Mouse (Mus musculus) adipocyte (in vitro differentiated cells): Measurements from ENCODE around the gene Crip1.

Experiments
- DNase-seq: peaks from one replicate; pipeline ENCODE4 v3.0.0-alpha.2; 2016; ENCODE audit warnings: low spot score

The Crip1 gene

DNA sequence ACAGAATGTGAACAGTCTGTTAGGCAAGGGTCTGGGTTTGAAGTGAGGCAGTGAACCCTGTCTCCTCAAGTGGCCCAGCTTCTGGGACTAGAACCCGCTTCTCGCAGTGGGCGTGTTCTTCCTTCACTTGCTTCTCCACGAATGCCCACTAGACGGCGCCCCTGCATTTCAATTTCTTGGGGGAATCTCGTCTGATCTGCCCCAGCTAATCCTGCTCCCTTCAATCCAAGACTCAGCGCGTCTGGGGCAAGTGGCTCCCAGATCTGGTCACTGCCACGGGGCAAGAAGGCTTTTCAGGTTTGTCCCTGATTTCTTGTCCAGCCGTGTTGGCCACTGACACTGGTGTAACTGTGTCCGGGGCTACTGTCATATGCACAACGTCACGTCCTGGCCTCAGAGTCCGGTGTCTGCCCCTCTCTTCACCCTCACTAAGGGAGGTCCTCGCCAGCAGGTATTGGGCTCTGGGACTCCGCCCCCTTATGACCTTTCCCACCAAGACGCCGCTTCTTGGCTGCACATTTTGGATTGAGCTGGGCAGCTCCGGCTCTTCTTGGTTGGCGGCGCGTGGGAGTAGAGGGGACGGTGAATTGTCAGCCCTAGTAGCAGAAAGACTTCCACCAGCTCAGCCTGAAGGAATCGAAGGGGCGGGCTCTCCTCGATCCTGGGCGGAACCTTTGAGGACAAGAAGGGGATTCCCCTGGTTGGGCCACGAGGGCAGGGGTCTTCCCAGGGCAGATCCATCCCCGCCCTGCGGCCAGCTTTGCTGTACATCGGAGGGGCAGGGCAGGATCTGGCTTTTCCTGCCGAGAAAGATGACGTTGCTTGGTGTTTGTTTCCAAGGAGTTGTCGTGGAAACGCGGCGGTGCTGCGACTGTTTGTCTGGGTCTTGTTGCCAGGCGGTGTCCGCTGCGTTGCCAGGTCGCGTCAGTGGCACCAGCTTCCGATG lies at the start of gene Crip1:
TSS of gene Crip1 (plus strand) at position 205 of the 946 bp plus-strand sequence.
- DNase-seq, result no peak

DNA sequence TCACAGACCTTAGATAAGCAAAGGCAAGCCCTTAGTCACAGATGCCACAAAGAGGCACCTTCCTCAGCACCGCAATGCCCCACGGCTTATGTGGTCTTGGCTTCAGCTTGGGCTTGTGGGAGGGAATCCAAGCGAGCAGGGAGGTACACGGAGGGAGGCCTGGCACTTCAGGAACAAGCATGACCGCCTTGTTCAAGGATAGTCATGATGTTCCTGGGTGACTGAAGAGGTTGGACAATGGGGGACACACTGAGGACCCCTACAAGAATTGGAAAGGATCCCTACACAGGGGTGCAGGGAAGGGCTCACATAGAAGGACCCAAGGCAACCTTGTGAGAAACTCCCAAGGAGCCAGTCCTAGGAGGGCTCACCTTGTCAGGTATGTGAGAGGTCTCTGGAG lies 49.1 kb upstream of the Crip1 start:
- DNase-seq, result no peak

DNA sequence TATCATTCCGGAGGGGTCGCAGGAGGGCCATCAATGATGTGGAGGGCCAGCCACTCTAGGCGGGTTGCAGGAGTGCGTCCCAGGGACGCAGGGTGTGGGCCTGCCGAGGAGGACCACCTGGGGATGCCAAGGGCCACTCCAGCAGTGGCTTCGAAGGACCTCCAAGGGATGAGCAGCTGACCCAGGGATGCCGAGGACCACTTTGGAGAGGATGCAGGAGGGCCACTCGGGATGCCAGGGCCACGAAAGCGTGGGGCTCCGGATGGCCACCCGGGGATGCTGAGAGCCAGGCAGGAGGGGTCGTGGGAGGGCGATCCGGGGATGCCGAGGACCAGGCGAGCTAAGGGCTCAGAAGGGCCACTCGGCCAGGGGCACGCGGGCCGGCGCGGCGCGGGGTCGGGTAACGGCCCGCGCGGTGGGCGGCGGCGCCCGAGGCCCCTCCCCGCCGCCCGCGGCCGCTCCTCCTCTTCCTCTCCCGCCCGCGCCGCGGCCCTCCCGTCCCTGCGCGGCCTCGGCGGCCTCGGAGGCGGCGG lies 48.3 kb upstream of the Crip1 start, which contains the start of gene Mta1:
TSS of gene Mta1 (plus strand) at position 530 of the 533 bp plus-strand sequence.
- DNase-seq, result no peak

DNA sequence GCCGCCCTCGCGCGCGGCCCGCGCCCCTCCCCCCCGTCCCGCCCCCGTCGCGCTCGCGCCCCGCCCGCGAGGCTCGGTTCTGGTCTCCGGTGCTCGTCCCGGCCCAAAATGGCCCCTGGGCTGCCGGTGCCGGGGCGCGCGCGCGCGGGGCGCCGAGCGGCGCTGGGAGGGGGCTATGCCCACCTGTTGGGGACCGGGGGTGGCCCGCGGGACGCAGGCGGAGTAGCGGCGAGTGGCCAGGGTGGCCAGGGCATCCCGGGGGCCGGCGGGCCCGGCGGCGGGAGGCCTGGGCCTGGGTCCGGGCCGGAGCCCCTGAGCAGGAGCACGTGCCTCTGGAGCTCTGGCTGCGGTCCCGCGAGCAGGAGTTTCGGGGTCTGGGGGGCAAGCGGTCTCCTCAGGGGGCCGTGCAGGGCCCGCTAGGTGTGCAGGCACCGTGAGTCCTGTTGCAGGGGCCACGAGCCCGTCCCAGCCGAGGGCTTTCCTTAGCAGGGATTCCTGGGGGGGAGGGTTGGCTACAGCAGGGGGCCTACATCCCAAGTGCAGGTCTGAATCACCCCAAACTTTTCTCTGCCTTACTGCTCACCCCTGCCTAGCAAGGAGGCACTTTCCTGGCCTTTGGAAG lies 47.5 kb upstream of the Crip1 start:
- no peak for DNase-seq

DNA sequence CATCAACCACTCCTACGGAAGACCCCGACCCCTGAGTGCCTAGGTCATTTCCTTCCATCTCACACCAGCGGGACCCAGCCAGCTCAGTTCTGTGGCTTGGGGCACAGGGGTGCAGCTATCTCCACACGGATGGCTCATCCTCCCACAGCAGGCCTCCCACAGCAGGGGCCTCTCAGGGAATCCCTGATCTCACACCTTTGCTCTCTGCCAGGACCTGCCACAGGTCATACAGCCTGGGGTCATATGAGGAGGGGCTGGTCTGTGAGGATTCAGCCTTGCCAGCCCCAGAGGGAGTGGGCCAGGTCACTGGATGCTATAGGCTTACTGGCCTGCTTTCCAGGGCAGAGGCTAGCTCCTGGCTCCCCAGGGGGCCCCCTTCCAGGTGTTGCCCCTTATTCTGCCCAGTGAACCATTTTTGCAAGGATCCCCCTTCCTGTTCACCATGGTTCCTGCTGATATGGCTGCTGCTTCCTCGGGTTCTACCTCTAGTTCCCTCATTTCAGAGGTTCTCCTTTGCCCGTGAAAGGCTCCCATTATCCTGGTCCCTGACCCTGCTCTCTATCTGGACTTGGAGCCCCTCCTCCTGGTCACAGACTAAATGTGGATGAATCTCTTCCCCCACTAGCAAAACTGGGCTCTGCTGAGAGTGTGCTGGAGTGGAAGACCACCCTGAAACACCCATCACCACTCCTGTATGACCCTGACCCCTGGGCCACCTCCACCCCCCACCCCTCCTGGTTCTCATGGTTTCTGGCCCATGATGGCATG lies 46.5 kb upstream of the Crip1 start:
- DNase-seq, result no peak

DNA sequence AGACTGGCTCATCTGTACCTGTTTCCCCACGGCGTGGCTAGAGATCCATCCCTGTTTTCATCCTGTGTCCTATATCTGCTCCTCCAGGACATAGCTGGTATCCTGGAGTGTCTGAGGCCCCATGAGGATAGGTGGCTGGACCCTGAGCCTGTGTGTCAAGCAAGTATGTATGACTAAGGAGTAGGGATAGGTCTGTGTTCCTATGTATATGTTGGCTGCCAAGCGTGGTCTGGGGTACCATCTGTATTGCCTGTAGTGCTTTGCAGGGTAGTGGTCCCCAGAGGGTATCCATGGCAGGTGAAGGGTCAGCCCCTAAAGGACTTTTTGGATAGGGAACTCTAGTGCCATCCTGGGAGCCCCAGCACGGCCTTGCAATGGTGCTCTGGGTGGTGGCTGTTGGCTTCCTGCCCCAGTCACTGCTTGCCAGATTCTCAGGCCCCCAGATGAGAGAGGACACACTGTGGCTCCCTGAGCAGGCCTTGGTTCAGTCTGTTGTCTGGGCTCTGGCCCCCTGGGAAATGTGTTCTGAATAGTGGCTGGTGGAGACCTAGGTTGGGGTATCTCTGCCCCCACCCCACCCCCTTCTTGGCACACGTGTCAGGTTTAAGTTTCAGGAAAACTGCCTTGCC lies 45.6 kb upstream of the Crip1 start:
- peak; percentile 35 for DNase-seq

DNA sequence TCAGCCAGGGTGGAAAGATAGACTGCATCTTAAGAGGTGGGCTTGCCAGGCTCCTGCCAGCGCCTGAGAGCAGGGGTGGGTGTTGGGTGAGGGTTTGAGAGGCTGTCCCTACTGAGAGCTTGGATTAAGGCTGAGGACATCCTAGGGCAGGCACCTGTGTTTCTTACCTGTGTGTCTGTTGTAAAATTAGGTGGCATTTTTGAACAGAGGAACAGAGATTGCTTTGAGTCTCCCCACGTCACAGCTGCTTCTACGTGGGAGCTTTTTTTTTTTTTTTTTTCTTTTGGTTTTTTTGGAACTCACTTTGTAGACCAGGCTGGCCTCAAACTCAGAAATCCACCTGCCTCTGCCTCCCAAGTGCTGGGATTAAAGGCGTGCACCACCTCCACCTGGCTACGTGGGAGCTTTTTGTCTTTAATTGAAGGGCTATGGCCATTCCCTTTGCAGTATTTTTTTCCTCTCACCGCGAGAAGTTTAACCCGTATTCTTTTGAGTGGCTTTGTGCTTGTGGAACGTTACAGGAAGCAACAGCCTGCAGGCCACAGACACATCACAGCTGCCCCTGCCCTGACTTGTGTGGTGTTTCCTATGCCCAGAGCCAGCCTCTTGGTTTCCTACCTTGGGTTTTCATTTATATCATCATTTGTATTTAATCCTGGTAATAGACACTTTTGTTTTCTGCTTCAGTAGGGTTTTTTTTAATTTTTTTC lies 44.7 kb upstream of the Crip1 start:
- no peak for DNase-seq

DNA sequence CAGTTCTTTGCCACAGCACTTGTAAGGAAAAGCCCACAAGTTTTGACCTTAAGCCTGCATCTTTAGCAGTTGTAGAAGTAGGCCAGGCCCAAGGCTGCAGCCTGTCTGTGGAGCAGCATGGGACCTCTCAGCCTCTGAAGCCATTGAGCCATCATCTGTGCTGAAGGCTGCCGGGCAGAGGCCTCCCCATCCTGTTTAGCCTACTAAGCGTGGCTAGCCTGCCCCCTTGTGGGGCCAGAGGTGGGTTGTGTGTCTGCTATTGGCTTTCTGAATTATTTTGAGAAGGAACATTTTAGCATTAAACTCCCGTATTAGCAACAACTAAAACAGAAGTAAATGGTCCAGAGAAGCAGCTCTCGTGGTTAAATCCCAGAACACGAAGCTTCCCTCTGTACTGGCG lies 43.7 kb upstream of the Crip1 start:
- peak; percentile 77 for DNase-seq

DNA sequence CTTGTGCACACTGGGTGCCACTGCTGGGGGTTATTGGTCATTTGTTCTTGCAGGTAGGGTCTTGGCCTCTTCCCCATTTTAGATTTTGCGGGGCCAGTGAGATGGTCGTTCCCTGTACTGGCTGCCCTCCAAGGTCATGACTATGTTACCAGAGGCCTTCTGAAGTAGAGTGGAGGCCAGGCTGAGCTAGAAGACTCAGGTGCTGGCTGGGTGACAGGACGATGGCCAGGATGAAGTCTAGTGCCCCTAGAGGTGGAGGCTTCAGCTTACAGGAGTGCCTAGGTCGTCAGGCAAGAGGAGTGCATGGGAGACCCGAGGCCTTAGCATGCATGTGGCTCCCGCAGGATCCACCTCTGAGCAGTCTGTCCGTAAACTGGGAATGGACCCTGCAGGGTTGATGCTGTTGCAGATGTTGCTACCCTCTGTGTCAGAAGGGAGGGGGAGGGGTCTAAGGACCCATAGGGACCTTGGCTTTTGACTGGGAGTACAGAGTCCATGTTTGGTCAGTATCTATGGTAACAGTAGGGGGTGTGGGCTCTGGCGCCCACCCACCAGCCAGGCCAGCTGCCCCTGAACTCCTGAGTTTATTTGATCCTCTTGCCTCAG lies 42.2 kb upstream of the Crip1 start:
- DNase-seq, result peak; percentile 22

DNA sequence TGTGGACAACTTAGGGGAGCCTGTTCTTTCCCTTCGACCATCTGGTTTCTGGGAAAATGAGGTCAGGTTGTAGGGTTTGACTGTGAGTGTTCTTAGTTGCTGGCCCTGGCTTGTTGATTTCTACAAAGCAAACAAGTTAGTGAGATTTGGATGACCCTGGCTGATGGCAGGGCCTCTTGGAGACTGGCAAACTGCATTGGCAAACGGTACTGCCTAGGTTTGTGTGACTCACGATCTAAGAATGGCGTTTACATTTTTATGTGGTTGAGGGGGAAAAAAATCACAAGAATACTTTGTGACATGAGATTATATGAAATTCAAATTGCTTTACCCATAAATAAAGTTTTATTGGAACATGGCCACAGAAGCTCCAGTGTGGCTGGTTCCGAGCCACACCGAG lies 39.7 kb upstream of the Crip1 start:
- DNase-seq, result peak; percentile 46

DNA sequence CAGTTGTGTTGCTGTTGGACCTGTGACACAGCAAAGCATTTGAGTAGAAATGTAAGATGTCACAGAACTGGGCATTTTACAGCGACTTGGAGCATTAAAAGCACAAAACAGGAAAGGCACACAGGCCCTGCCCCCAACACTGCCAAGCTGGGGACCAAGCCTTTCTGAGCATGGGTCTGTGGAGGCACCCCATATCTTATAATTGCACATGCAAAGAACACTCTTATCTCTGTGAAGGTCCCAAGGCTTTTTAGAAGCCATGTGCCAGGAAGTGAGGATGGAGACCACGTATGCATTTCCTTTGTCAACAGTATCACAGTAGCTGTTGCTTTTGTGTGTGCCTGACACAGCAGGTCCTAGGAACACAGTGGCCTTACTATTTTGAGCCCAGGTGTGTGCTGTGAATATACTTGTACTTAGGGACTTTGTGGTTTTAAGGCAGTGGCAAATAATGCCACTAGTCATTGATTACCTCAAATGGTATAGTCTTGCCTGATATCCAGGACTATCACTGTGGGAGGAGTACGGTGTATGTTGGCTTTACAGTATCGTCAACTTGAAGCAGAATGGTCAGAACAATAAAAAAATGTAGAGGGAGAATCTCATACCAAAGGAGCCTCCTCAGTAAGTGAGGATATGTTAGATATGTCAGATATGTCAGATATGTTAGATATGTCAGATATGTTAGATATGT lies 38.5 kb upstream of the Crip1 start:
- peak; percentile 26 for DNase-seq

DNA sequence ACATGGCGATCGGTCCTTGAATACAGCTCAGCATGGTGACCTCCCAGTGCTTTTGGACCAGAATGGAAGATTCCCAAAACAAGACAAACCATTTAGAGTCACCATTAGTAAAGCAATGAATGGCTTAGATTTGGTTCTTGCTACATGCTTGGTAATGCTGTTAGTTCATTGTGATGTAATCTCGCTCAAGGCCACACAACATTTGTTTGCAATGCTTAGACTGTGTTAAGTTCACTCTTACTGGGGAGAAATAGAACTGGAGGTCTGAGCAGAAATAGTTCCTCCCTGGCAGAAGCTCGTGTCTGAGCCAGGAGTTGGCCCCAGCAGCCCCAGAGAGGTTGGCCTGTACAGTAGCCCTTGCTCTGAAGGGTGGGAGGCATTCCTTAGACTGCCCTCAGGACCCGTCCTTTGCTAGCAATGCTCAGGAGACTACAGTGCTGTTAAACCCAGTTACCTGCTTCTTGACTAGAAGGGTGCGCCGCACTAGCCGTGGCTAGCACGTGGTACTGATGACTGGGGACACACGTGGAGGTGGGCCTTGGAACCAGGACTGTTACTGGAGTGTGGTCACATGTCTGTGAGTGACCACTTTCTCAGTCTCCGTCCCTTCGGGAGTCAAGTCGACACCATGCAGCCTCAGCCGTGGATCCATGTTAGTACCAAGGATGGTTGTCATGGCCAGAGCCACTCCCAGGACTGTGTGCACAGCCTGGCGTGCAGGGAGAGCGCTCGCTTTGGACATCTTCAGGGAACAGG lies 37.4 kb upstream of the Crip1 start:
- peak; percentile 21 for DNase-seq

DNA sequence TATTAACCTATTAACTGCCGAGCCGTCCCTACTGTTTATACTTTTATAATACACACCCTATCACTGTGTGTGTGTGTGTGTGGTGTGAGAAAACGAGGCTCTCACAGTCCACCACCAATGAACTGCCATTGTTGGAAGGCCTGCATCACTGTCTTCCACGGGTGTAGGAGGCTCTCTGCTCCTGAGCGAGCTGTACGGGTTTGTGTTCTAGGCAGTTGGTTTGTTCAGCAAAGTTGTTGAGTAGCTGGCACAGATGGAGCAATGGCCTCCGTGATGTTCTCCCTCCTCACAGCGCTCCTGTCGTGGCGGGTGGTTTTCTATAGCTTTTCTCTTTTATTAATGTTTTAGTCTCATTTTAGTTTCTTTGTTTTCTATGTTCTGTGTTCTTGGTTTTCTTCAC lies 36.3 kb upstream of the Crip1 start:
- no peak for DNase-seq

DNA sequence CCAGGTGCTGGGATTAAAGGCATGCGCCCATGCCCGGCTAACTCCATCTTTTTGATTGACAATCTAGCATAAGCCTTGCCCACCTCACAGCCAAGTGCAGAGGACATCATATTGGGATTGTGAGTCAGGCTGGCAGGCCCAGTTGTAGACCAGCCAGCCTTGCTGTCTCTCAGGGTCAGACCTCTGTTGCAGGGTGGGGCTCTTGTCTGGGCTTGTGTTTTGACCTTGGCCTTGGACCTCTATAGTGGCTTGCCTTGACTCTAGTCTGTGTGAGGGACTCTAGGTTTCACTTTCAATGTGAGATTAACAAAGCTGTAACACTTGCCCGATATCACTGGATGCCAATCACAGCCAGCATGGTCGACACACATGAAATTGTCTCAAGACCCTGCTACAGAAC lies 32.0 kb upstream of the Crip1 start:
- no peak for DNase-seq

DNA sequence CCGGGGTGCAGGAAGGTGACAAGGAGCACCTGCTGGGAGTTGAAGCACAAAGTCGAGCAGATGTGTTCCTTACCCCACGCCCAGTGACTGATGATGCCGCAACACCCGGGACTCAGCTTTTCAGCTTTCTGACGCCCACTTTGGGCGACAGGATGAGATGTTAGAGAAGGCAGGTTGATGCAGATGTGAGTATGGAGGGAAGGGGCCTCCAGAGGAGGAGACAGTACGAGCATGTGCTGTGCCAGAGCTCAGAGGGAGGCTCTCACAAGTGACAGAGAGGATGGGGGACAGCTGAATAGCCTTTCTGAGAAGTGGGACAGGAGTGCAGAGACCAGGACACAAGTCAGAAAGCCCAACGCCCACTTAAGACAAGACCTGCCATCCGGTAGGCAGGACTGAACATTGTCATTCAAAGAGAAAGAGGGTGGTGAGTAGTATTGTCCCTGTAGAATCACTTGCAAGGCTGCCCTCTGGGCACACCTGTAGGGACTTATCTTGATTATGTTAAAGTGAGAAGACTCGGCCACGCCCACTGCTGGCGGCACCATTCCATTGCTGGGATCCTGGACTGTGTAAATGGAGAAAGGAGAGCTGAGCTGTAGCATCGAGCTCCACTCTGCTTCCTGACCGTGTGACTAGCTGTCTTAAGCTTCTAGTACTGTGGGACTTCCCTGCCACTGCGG lies 31.1 kb upstream of the Crip1 start:
- DNase-seq, result no peak

DNA sequence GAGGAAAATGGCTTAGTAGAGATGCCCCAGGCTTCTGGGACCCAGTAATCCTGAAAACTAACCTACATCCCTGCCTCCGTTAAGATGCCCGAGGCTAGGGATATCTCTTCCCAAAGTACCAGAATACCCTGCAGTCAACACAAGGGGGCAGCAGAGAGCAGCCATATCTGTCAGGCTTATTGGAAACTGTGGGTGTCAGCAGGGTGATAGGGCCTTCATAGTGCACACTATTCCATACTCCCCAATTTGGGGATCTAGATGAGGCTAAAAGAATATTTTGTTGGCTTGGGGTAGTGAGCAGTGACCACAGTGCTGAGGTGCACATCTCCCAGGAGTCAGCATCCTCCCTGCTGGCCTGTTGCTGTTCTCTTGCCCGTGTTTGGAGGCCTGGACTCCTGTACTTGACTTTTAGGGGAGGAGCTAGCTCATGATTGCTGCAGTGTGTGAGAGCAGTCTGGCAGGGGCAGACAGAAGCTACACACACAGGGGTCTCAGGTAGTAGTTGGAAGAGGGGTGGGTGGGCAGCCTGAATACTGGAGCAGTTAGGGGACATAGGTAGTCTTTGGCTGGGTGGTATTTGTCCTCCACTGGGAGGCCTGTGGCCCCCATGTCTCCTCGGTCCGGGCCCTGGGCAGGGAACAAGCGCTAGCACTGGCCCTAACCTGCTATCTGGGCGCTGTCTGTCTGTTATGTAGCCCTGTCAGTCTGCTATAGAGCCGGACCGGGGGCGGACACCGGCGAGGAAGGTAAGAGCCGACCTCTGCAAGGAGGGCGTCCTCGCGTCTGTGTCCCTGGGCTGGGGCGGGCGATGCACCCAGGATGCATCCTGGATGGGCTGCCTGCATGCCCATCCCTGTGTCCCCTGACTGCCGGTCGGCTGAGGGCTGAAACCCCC lies 26.4 kb upstream of the Crip1 start:
- peak; percentile 76 for DNase-seq

DNA sequence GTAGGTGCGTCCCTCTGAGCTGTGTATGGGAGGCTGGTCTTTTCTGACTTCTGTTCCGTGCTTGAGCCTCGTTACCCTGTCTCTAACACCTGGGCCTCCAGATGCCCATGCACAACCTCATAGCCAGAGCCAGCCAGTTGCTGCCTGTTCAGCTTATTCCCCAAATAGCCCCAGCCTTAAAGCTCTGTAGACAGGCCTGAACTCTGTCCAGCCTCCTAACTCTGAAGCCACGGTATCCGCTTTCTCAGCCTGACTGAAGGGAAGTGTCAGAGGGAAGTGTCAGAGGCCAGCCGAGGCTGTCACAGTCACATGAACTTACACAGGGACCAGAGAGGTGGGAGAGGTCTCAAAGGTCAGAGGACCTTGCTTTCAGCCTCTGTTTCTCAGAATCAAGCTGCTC lies 21.4 kb upstream of the Crip1 start:
- DNase-seq, result no peak

DNA sequence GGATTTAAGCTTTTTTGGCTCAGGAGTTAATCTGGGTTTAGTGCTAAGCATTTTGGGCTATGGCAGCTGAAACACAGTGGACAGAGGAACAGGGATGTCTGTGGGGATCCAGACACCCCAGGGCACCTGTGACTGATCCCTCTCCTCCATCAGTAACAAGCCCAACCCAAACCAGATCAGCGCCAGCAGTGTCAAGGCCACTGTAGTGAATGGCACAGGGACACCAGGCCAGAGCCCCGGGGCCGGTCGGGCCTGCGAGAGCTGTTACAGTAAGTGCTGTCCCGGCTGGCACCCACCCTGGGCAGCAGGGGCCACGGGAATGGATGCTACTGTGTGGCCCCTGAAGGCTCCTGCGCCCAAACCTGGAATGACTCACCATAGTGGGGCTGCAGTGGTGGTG lies 15.4 kb upstream of the Crip1 start:
- DNase-seq, result no peak
